Mouse (Mus musculus) forebrain, embryonic 11.5 days (tissue): Measurements from ENCODE around the gene Rasal2. TPM values are rescaled to one million over a fixed set of nuclear protein-coding genes. Genes with fewer than 3 reads are reported as not detected.

Experiments
- ATAC-seq: fragments of 200-750 bp; cut with Nextera tagmentation; replicated peaks from 2 replicates; pipeline ENCODE4 v1.8.0; 2017; ENCODE audit warnings: moderate TSS enrichment; ENCODE audit not compliant: low FRiP score
- DNase-seq: peaks from one replicate; pipeline ENCODE4 v3.0.0-alpha.2; 2017; ENCODE audit warnings: low spot score
- H3K27ac ChIP-seq: fragments of 300-500 bp; sonication (generic); 2 replicates; pipeline ENCODE4 v1.5.1; 2014; ENCODE audit warnings: low read depth, low read length
- H3K27me3 ChIP-seq: fragments of 300-500 bp; sonication (generic); 2 replicates; pipeline ENCODE4 v1.6.1; 2014; ENCODE audit warnings: mild to moderate bottlenecking, low read length, mixed read lengths; ENCODE audit not compliant: control insufficient read depth, insufficient read depth
- H3K36me3 ChIP-seq: fragments of 300-500 bp; sonication (generic); 2 replicates; pipeline ENCODE4 v1.6.1; 2014; ENCODE audit warnings: mild to moderate bottlenecking, low read length, moderate library complexity, mixed read lengths; ENCODE audit not compliant: control insufficient read depth, insufficient read depth
- H3K4me1 ChIP-seq: fragments of 300-500 bp; sonication (generic); replicated peaks from 2 replicates; pipeline ENCODE4 v1.6.1; 2014; ENCODE audit warnings: low read length, mixed read lengths; ENCODE audit not compliant: control insufficient read depth, insufficient read depth
- H3K4me2 ChIP-seq: fragments of 300-500 bp; sonication (generic); 2 replicates; pipeline ENCODE4 v1.6.1; 2014; ENCODE audit warnings: low read depth, mild to moderate bottlenecking, low read length, moderate library complexity, mixed read lengths; ENCODE audit not compliant: severe bottlenecking
- H3K4me3 ChIP-seq: fragments of 300-500 bp; sonication (generic); 2 replicates; pipeline ENCODE4 v1.5.1; 2014; ENCODE audit warnings: low read depth, low read length
- H3K9ac ChIP-seq: fragments of 300-500 bp; sonication (generic); 2 replicates; pipeline ENCODE4 v1.6.1; 2014; ENCODE audit warnings: low read length
- H3K9me3 ChIP-seq: fragments of 300-500 bp; sonication (generic); 2 replicates; pipeline ENCODE4 v1.6.1; 2016; ENCODE audit warnings: low read length, mixed read lengths; ENCODE audit not compliant: control insufficient read depth
- WGBS: fragments of 180-500 bp; shearing (Covaris S2); extraction: QIAGEN DNeasy Blood & Tissue Kit; methylation state at CpG from one replicate; pipeline ENCODE4 v1.1.7; 2014; 5-methylcytosine and 5-hydroxymethylcytosine counted together
- polyA plus RNA-seq: library from polyadenylated mRNA; unstranded; fragments of >200 nt; fragmentation: Nextera tagmentation; extraction: Ambion mirVana; gene quantifications from 2 replicates; pipeline ENCODE4 v1.2.1, GENCODE M21; 2014

The Rasal2 gene
- polyA plus RNA-seq, 1 experiment from 2014 or later = 15.4 TPM

- WGBS = 77% methylated on average over 4 of the region's 4 CpGs
- DNase-seq (no peak), ATAC-seq (no peak)
- H3K27ac ChIP-seq = no peak overlapping the region
- no peaks in the 10 kb centered on the region for H3K36me3 ChIP-seq
- H3K9me3 ChIP-seq = no peaks in the 10 kb centered on the region
- no peaks in the 10 kb centered on the region for H3K27me3 ChIP-seq
- no peaks in the 10 kb centered on the region for H3K4me1 ChIP-seq
- no peak overlapping the region for H3K4me3 ChIP-seq
- no peak overlapping the region for H3K4me2 ChIP-seq
- no peak overlapping the region for H3K9ac ChIP-seq
Measured at GRCm38 (mm10) chr1:157205685-157206084, 206.7 kb downstream of the Rasal2 start.

GRCm38 (mm10) chr1:157183043-157183442 is 229.4 kb downstream of the Rasal2 start:
- Histone ChIP-seq H3K27me3 (no peaks in the 10 kb centered on the region), H3K9ac (no peak overlapping the region), H3K4me1 (peaks cover 10% of the 10 kb centered on the region), H3K27ac (no peak overlapping the region), H3K4me2 (no peak overlapping the region), H3K36me3 (no peaks in the 10 kb centered on the region), H3K9me3 (no peaks in the 10 kb centered on the region), H3K4me3 (no peak overlapping the region)
- ATAC-seq (no peak), DNase-seq (no peak)
- WGBS = 38% methylated on average over 3 of the region's 3 CpGs

- DNase-seq (no peak), ATAC-seq (no peak)
- Histone ChIP-seq H3K4me3 (no peak overlapping the region), H3K36me3 (no peaks in the 10 kb centered on the region), H3K4me1 (peaks cover 10% of the 10 kb centered on the region), H3K4me2 (no peak overlapping the region), H3K9ac (no peak overlapping the region), H3K27ac (no peak overlapping the region), H3K9me3 (no peaks in the 10 kb centered on the region), H3K27me3 (no peaks in the 10 kb centered on the region)
- 18% methylated on average over 5 of the region's 5 CpGs for WGBS
Measured at GRCm38 (mm10) chr1:157182431-157182830, 230.0 kb downstream of the Rasal2 start.

GRCm38 (mm10) chr1:157181081-157181480 is 231.3 kb downstream of the Rasal2 start:
- Histone ChIP-seq H3K4me2 (no peak overlapping the region), H3K27me3 (no peaks in the 10 kb centered on the region), H3K36me3 (no peaks in the 10 kb centered on the region), H3K9me3 (no peaks in the 10 kb centered on the region), H3K9ac (no peak overlapping the region), H3K27ac (no peak overlapping the region), H3K4me1 (peaks cover 10% of the 10 kb centered on the region), H3K4me3 (no peak overlapping the region)
- no peak for DNase-seq
- ATAC-seq = no peak; the same call in 1 of the 2 replicates

- Histone ChIP-seq H3K9me3 (no peaks in the 10 kb centered on the region), H3K4me3 (no peak overlapping the region), H3K4me2 (peak overlapping the region; percentile 19; the same call in 1 of the 2 replicates), H3K4me1 (peaks cover 10% of the 10 kb centered on the region), H3K27me3 (no peaks in the 10 kb centered on the region), H3K9ac (peak overlapping the region; percentile 2; the same call in 1 of the 2 replicates), H3K27ac (no peak overlapping the region), H3K36me3 (no peaks in the 10 kb centered on the region)
- DNase-seq = no peak
- ATAC-seq = no peak
- 23% methylated on average over 9 of the region's 9 CpGs for WGBS
Measured at GRCm38 (mm10) chr1:157178988-157179764, 233.2 kb downstream of the Rasal2 start.

- no peak overlapping the region for H3K27ac ChIP-seq
- no peak overlapping the region for H3K4me2 ChIP-seq
- no peaks in the 10 kb centered on the region for H3K27me3 ChIP-seq
- no peak overlapping the region for H3K4me3 ChIP-seq
- ATAC-seq (no peak), DNase-seq (no peak)
- no peaks in the 10 kb centered on the region for H3K4me1 ChIP-seq
- 91% methylated on average over 8 of the region's 8 CpGs for WGBS
- no peaks in the 10 kb centered on the region for H3K36me3 ChIP-seq
- no peak overlapping the region for H3K9ac ChIP-seq
- H3K9me3 ChIP-seq = no peaks in the 10 kb centered on the region
Measured at GRCm38 (mm10) chr1:157169292-157169691, 243.1 kb downstream of the Rasal2 start.

GRCm38 (mm10) chr1:157168891-157169290 is 243.5 kb downstream of the Rasal2 start:
- no peak for ATAC-seq
- no peak overlapping the region for H3K4me2 ChIP-seq
- no peak for DNase-seq
- 93% methylated on average over 7 of the region's 7 CpGs for WGBS
- no peak overlapping the region for H3K27ac ChIP-seq
- H3K4me1 ChIP-seq = no peaks in the 10 kb centered on the region
- no peaks in the 10 kb centered on the region for H3K27me3 ChIP-seq
- H3K36me3 ChIP-seq = no peaks in the 10 kb centered on the region
- H3K9ac ChIP-seq = no peak overlapping the region
- no peak overlapping the region for H3K4me3 ChIP-seq
- H3K9me3 ChIP-seq = no peaks in the 10 kb centered on the region

- Histone ChIP-seq H3K27me3 (no peaks in the 10 kb centered on the region), H3K4me3 (no peak overlapping the region), H3K36me3 (no peaks in the 10 kb centered on the region; the same call in 1 of the 2 replicates), H3K4me1 (peaks cover 3% of the 10 kb centered on the region; the same call in 1 of the 2 replicates), H3K9ac (no peak overlapping the region), H3K4me2 (no peak overlapping the region), H3K27ac (no peak overlapping the region), H3K9me3 (no peaks in the 10 kb centered on the region)
- DNase-seq (no peak), ATAC-seq (no peak)
Measured at GRCm38 (mm10) chr1:157153781-157154180, 258.6 kb downstream of the Rasal2 start.

- H3K36me3 ChIP-seq = no peaks in the 10 kb centered on the region
- H3K9me3 ChIP-seq = no peaks in the 10 kb centered on the region
- no peak overlapping the region for H3K4me2 ChIP-seq
- no peak overlapping the region for H3K4me3 ChIP-seq
- no peak for ATAC-seq
- H3K27me3 ChIP-seq = no peaks in the 10 kb centered on the region
- no peak overlapping the region for H3K9ac ChIP-seq
- WGBS = 95% methylated on average over 1 of the region's 1 CpGs
- DNase-seq = no peak
- no peak overlapping the region for H3K27ac ChIP-seq
- H3K4me1 ChIP-seq = peaks cover 3% of the 10 kb centered on the region; the same call in 1 of the 2 replicates
Measured at GRCm38 (mm10) chr1:157150107-157150506, 262.3 kb downstream of the Rasal2 start.
